Mouse (Mus musculus) stomach, postnatal 0 days (tissue): ENCODE data around the gene E4f1.

Experiments used
- CTCF ChIP-seq: IDR thresholded peaks from 2 replicates; pipeline ENCODE4 v1.5.1; 2016; ENCODE audit warnings: antibody characterized with exemption, low read depth, mild to moderate bottlenecking, moderate library complexity
- EP300 ChIP-seq: optimal IDR thresholded peaks from 2 replicates; pipeline ENCODE3; 2016; ENCODE audit warnings: antibody characterized with exemption

DNA sequence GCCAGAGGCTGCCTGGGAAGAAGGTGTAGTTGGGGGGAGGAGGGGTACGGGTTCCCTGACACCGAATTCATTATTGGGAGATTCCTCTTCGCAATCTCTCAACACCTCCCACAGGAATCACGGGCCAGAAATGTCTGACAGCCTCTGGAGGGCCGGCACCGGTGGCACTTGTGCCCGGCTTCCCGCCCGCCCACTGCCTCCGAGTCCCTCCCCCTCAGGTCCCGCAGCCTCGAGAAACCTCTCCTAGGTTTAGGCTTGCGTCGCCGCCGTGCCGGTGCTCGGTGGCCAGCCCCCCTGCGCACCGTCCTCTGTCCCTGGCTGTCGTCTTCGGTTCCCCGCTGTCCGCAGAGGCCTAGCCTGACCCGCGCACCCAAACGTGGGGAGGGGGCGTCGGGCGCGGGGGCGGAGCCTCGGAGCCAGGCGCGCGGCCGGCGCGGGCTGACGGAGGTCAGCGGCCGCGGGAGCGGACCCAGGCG lies 18.1 kb upstream of the E4f1 start, which contains the start of gene Caskin1:
- no peak for TF ChIP-seq CTCF
- TF ChIP-seq EP300: no peak
